Mouse (Mus musculus) erythroid progenitor cell, adult 5-6 weeks (primary cell): ENCODE results near the gene Zfp277. TPM values are rescaled to one million over a fixed set of nuclear protein-coding genes. Genes with fewer than 3 reads are reported as not detected.

Experiments used
- ATAC-seq: replicated peaks from 2 replicates; pipeline ENCODE4 v1.8.0; 2016; ENCODE audit warnings: moderate number of reproducible peaks, mild to moderate bottlenecking, moderate TSS enrichment, inconsistent platforms; ENCODE audit not compliant: poor library complexity, low FRiP score, severe bottlenecking
- total RNA-seq, 2 experiments: library from RNA; stranded (forward) in 1 of 2; stranded (reverse) in 1 of 2; fragments of 150-400 nt in 1 of 2; fragments of 186-747, 209-891 nt in 1 of 2; gene quantifications; 2 replicates each; pipeline versions ENCODE4 v1.2.3 to v1.2.4; 2015 to 2017; ENCODE audit warnings: low replicate concordance in 2 of 2

Zfp277 gene
- total RNA-seq, 2 experiments from 2014 or later = 2.9 to 5.4 TPM

DNA sequence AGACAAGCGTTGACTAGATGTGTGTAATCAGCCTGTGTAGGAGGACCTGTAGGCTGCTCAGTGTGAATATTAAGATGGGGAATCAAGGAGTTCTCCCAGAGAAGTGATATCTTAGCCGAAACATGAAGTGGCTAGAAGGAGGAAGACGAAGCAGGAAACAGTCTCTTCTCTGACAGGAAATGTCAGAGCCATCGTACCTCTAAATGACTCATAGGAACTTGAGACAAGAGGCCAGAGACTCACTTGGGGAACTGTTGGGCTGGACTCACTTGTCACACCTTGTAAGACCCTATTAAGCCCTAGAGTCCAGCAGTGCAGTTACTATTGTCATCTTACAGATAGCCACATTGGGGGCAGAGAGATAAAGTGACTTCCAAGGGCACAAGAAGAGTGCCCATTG lies 172.4 kb downstream of the Zfp277 start:
- ATAC-seq = no peak

DNA sequence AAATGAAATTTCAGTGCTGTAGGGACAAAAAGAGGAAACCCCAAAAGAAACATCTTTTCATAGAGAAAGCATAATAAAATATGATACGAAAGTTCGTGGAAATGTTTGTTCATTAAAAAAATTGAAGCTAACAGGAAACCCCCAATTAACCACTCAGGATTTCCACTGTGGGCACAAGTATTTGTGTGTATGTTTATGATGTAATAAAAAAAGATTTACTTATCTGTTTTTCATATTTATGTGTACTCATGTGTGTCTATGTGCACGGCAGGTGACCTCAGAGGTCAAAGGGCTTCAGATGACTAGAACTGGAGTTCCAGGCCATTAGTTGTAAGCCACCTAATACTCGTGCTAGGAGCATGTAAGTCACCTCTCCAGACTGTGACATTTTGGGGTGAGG lies 173.0 kb downstream of the Zfp277 start:
- ATAC-seq = no peak

DNA sequence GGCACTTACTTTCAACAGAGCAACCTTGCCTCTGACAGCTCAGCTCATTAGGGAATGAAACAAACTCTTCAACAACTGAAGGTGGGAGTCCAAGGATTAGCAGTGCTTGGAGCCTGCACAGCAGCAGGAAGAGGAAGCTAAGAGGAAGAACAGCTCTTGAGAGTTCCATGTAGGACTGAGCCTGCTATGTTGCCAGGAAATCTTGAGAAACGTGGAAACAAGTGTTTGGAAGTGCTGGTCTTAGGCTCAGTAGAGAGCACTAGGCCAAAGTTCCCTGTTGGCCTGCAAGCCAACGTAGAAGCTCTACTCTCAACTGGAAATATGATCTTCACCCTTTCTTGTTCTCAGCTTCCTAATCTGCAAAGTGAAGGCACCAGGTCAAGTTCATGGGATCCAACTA lies 177.4 kb downstream of the Zfp277 start:
- ATAC-seq = no peak

Other genes starting within 250 kb of the Zfp277 start
- not detected in 2 replicates for gene Lsmem1, start 246.4 kb downstream of the Zfp277 start, total RNA-seq (2015; ENCODE audit: low replicate concordance)
- gene Lsmem1, start 246.4 kb downstream of the Zfp277 start, total RNA-seq (2017; ENCODE audit: low replicate concordance) = not detected in 2 replicates
- 55.5 and 158 TPM in 2 replicates for gene Ifrd1, start 197.4 kb downstream of the Zfp277 start, total RNA-seq (2015; ENCODE audit: low replicate concordance)
- gene Ifrd1, start 197.4 kb downstream of the Zfp277 start, total RNA-seq (2017; ENCODE audit: low replicate concordance) = 32.8 and 46.0 TPM in 2 replicates
- gene Dock4, start 50 bp upstream of the Zfp277 start, total RNA-seq (2015; ENCODE audit: low replicate concordance) = 0.42 and 3.6 TPM in 2 replicates
- 1.5 TPM in 1 of 2 replicates, not detected in the other for gene Dock4, start 50 bp upstream of the Zfp277 start, total RNA-seq (2017; ENCODE audit: low replicate concordance)